Mouse (Mus musculus): ENCODE measurements around the gene AC124108.1. TPM values are rescaled to one million over a fixed set of nuclear protein-coding genes. Genes with fewer than 3 reads are reported as not detected.

AC124108.1 gene
- total RNA-seq (2012; rRNA removed) (not detected in 2 replicates), total RNA-seq (2014; rRNA removed) (not detected in 2 replicates), polyA plus RNA-seq (2012; ENCODE audit: insufficient read length, low read depth) (not detected in 2 replicates)

- dilution Hi-C loops (cut with MboI; ENCODE audit: extremely low pct_ligation_motif_present, extremely low pct_unique_long_range_greater_than_20kb, low sequenced_read_pairs) (no loop called here), in situ Hi-C loops (cut with MboI; ENCODE audit: low pct_ligation_motif_present, low pct_unique_long_range_greater_than_20kb, low sequenced_read_pairs) (no loop called here)
- no peak for DNase-seq (ENCODE audit: extremely low read depth)
- Histone ChIP-seq H3K9ac (ENCODE audit: insufficient read depth, low read depth) (no peak within 1 kb of the TSS), H3K4me3 (replicated peaks in 1 of 3; ENCODE audit: low read depth in 2 of 3, low read length in 2 of 3, poor library complexity in 1 of 3) (no peak within 1 kb of the TSS), H3K27ac (ENCODE audit: insufficient read depth, low read depth) (no peak within 1 kb of the TSS), H3K27me3 (replicated peaks) (peaks cover 24% of the 10 kb centered on the region), H3K79me2 (replicated peaks; ENCODE audit: control insufficient read depth, extremely low read depth, insufficient read depth, poor library complexity, severe bottlenecking) (no peaks in the 10 kb centered on the region), H3K36me3 (replicated peaks in 1 of 2; ENCODE audit: control insufficient read depth in 1 of 2, insufficient read depth in 1 of 2, low read length in 1 of 2) (no peaks in the 10 kb centered on the region), H3K4me1 (ENCODE audit: control insufficient read depth in 1 of 2, insufficient read depth in 2 of 2) (peaks cover 3 to 47% of the 10 kb centered on the region in 2 experiments; a peak in 2 of 4 replicates), H3K4me2 (ENCODE audit: insufficient read depth, low read depth, poor library complexity, severe bottlenecking) (no peak within 1 kb of the TSS), H3K9me3 (replicated peaks; ENCODE audit: low read length) (peaks cover 3% of the 10 kb centered on the region)
- no peak for TF ChIP-seq USF2 (conservative IDR thresholded peaks at IDR 0.05; ENCODE audit: low read depth, low read length)
- TF ChIP-seq JUND (conservative IDR thresholded peaks at IDR 0.05; ENCODE audit: low read depth, low read length): no peak
- TF ChIP-seq MXI1 (IDR thresholded peaks at IDR 0.05; ENCODE audit: low read depth, low read length): no peak
- TF ChIP-seq GABPA (IDR thresholded peaks at IDR 0.05; ENCODE audit: insufficient replicate concordance, low read depth, low read length): no peak
- TF ChIP-seq CHD1 (IDR thresholded peaks at IDR 0.05; ENCODE audit: low read depth, low read length): no peak
- no peak for TF ChIP-seq MYC (IDR thresholded peaks at IDR 0.05; ENCODE audit: low read depth, low read length)
- TF ChIP-seq JUN (IDR thresholded peaks at IDR 0.05; ENCODE audit: insufficient read depth, low read depth, low read length): no peak
- no peak for TF ChIP-seq HCFC1 (IDR thresholded peaks at IDR 0.05; ENCODE audit: low read depth, low read length)
- TF ChIP-seq BHLHE40 (IDR thresholded peaks at IDR 0.05; ENCODE audit: low read depth, low read length): no peak
- TF ChIP-seq CHD2 (IDR thresholded peaks at IDR 0.05; ENCODE audit: low read length): no peak
- no peak for TF ChIP-seq TCF12 (IDR thresholded peaks at IDR 0.05; ENCODE audit: low read depth, low read length)
- TF ChIP-seq RCOR1 (conservative IDR thresholded peaks at IDR 0.05; ENCODE audit: low read depth, low read length): no peak
- TF ChIP-seq MAX (IDR thresholded peaks at IDR 0.05; ENCODE audit: low read length): no peak
- TF ChIP-seq MAFK (IDR thresholded peaks at IDR 0.05; ENCODE audit: insufficient replicate concordance, low read length): no peak
- no peak for TF ChIP-seq ZNF384 (IDR thresholded peaks at IDR 0.05; ENCODE audit: low read depth, low read length)
- TF ChIP-seq NRF1 (IDR thresholded peaks at IDR 0.05; ENCODE audit: low read depth, low read length): no peak
- TF ChIP-seq SIN3A (IDR thresholded peaks at IDR 0.05; ENCODE audit: low read length): no peak
- no peak for TF ChIP-seq USF1 (IDR thresholded peaks at IDR 0.05; ENCODE audit: low read depth, low read length)
Observed at GRCm38 (mm10) chr1:132191093-132191785, at the start of gene AC124108.1, which contains the start of gene Lemd1. Gene AC124108.1 (plus strand): TSS chr1:132191457. Gene Lemd1 (plus strand): TSS chr1:132191431.

- Histone ChIP-seq H3K4me3 (replicated peaks in 1 of 3; ENCODE audit: low read depth in 2 of 3, low read length in 2 of 3, poor library complexity in 1 of 3) (no peak overlapping the region), H3K36me3 (replicated peaks in 1 of 2; ENCODE audit: control insufficient read depth in 1 of 2, insufficient read depth in 1 of 2, low read length in 1 of 2) (no peaks in the 10 kb centered on the region), H3K79me2 (replicated peaks; ENCODE audit: control insufficient read depth, extremely low read depth, insufficient read depth, poor library complexity, severe bottlenecking) (no peaks in the 10 kb centered on the region), H3K9ac (ENCODE audit: insufficient read depth, low read depth) (no peak overlapping the region), H3K4me2 (ENCODE audit: insufficient read depth, low read depth, poor library complexity, severe bottlenecking) (no peak overlapping the region), H3K27ac (ENCODE audit: insufficient read depth, low read depth) (no peak overlapping the region), H3K4me1 (ENCODE audit: control insufficient read depth in 1 of 2, insufficient read depth in 2 of 2) (peaks cover 2 to 8% of the 10 kb centered on the region in 2 experiments; a peak in 3 of 4 replicates), H3K9me3 (replicated peaks; ENCODE audit: low read length) (no peaks in the 10 kb centered on the region), H3K27me3 (replicated peaks) (peaks cover 29% of the 10 kb centered on the region)
- dilution Hi-C loops (cut with MboI; ENCODE audit: extremely low pct_ligation_motif_present, extremely low pct_unique_long_range_greater_than_20kb, low sequenced_read_pairs): no loop called here
- in situ Hi-C loops (cut with MboI; ENCODE audit: low pct_ligation_motif_present, low pct_unique_long_range_greater_than_20kb, low sequenced_read_pairs): no loop called here
- TF ChIP-seq POLR2A (IDR thresholded peaks at IDR 0.05; ENCODE audit: low read depth, low read length) (no peak), MEF2A (IDR thresholded peaks at IDR 0.05; ENCODE audit: borderline replicate concordance, low read depth, low read length) (no peak), ETS1 (conservative IDR thresholded peaks at IDR 0.05; ENCODE audit: low read depth, low read length) (no peak), USF1 (IDR thresholded peaks at IDR 0.05; ENCODE audit: low read depth, low read length) (no peak), USF2 (conservative IDR thresholded peaks at IDR 0.05; ENCODE audit: low read depth, low read length) (no peak), NELFE (IDR thresholded peaks at IDR 0.05; ENCODE audit: low read depth, low read length) (no peak), JUN (IDR thresholded peaks at IDR 0.05; ENCODE audit: insufficient read depth, low read depth, low read length) (no peak), SIN3A (IDR thresholded peaks at IDR 0.05; ENCODE audit: low read length) (no peak), ZNF384 (IDR thresholded peaks at IDR 0.05; ENCODE audit: low read depth, low read length) (no peak), ZMIZ1 (IDR thresholded peaks at IDR 0.05; ENCODE audit: low read depth, low read length) (no peak)
- DNase-seq (ENCODE audit: extremely low read depth): no peak
Observed at GRCm38 (mm10) chr1:132141753-132142152, 49.5 kb upstream of the AC124108.1 start.
